Mouse (Mus musculus): ENCODE data around the gene Gm20696.

The Gm20696 gene

GRCm38 (mm10) chr6:99626347-99626746, 40.2 kb downstream of the Gm20696 start:
- no peak for ATAC-seq (ENCODE audit: insufficient number of reproducible peaks, low FRiP score, low TSS enrichment)

- ATAC-seq (ENCODE audit: insufficient number of reproducible peaks, low FRiP score, low TSS enrichment) = no peak
Observed at GRCm38 (mm10) chr6:99625803-99626202, 40.8 kb downstream of the Gm20696 start.

- ATAC-seq (ENCODE audit: insufficient number of reproducible peaks, low FRiP score, low TSS enrichment) = no peak
Observed at GRCm38 (mm10) chr6:99625306-99625705, 41.3 kb downstream of the Gm20696 start.

GRCm38 (mm10) chr6:99624542-99624941, 42.1 kb downstream of the Gm20696 start:
- no peak for ATAC-seq (ENCODE audit: insufficient number of reproducible peaks, low FRiP score, low TSS enrichment)

- ATAC-seq (ENCODE audit: insufficient number of reproducible peaks, low FRiP score, low TSS enrichment) = peak; percentile 49; the same call in 1 of the 2 replicates
Observed at GRCm38 (mm10) chr6:99623641-99624040, 43.0 kb downstream of the Gm20696 start.

- ATAC-seq (ENCODE audit: insufficient number of reproducible peaks, low FRiP score, low TSS enrichment) = no peak
Observed at GRCm38 (mm10) chr6:99621167-99621566, 45.4 kb downstream of the Gm20696 start.

- no peak for ATAC-seq (ENCODE audit: insufficient number of reproducible peaks, low FRiP score, low TSS enrichment)
Observed at GRCm38 (mm10) chr6:99620471-99620870, 46.1 kb downstream of the Gm20696 start.

GRCm38 (mm10) chr6:99619964-99620363, 46.6 kb downstream of the Gm20696 start:
- ATAC-seq (ENCODE audit: insufficient number of reproducible peaks, low FRiP score, low TSS enrichment) = no peak

- no peak for ATAC-seq (ENCODE audit: insufficient number of reproducible peaks, low FRiP score, low TSS enrichment)
Observed at GRCm38 (mm10) chr6:99619466-99619865, 47.1 kb downstream of the Gm20696 start.

GRCm38 (mm10) chr6:99617867-99618266, 48.7 kb downstream of the Gm20696 start:
- no peak for ATAC-seq (ENCODE audit: insufficient number of reproducible peaks, low FRiP score, low TSS enrichment)

- ATAC-seq (ENCODE audit: insufficient number of reproducible peaks, low FRiP score, low TSS enrichment) = no peak
Observed at GRCm38 (mm10) chr6:99617415-99617814, 49.2 kb downstream of the Gm20696 start.

- no peak for ATAC-seq (ENCODE audit: insufficient number of reproducible peaks, low FRiP score, low TSS enrichment)
Observed at GRCm38 (mm10) chr6:99615272-99615751, 51.3 kb downstream of the Gm20696 start.

GRCm38 (mm10) chr6:99614566-99615271, 51.9 kb downstream of the Gm20696 start:
- no peak for ATAC-seq (ENCODE audit: insufficient number of reproducible peaks, low FRiP score, low TSS enrichment)

GRCm38 (mm10) chr6:99611866-99612265, 54.7 kb downstream of the Gm20696 start:
- no peak for ATAC-seq (ENCODE audit: insufficient number of reproducible peaks, low FRiP score, low TSS enrichment)

GRCm38 (mm10) chr6:99610454-99611427, 55.9 kb downstream of the Gm20696 start:
- ATAC-seq (ENCODE audit: insufficient number of reproducible peaks, low FRiP score, low TSS enrichment) = no peak

- ATAC-seq (ENCODE audit: insufficient number of reproducible peaks, low FRiP score, low TSS enrichment) = no peak
Observed at GRCm38 (mm10) chr6:99606079-99606478, 60.5 kb downstream of the Gm20696 start.

- ATAC-seq (ENCODE audit: insufficient number of reproducible peaks, low FRiP score, low TSS enrichment) = no peak
Observed at GRCm38 (mm10) chr6:99604758-99605157, 61.8 kb downstream of the Gm20696 start.

GRCm38 (mm10) chr6:99602434-99602833, 64.2 kb downstream of the Gm20696 start:
- no peak for ATAC-seq (ENCODE audit: insufficient number of reproducible peaks, low FRiP score, low TSS enrichment)

GRCm38 (mm10) chr6:99600886-99601285, 65.7 kb downstream of the Gm20696 start:
- no peak for ATAC-seq (ENCODE audit: insufficient number of reproducible peaks, low FRiP score, low TSS enrichment)

GRCm38 (mm10) chr6:99600168-99600793, 66.3 kb downstream of the Gm20696 start:
- ATAC-seq (ENCODE audit: insufficient number of reproducible peaks, low FRiP score, low TSS enrichment) = peak; percentile 60

- ATAC-seq (ENCODE audit: insufficient number of reproducible peaks, low FRiP score, low TSS enrichment) = no peak
Observed at GRCm38 (mm10) chr6:99599651-99600050, 66.9 kb downstream of the Gm20696 start.
